Mouse (Mus musculus) layer of hippocampus, postnatal 10 days (tissue): ENCODE results near the gene Fitm1. TPM values are rescaled to one million over a fixed set of nuclear protein-coding genes. Genes with fewer than 3 reads are reported as not detected.

Experiments
- DNase-seq, 2 experiments: peaks; one replicate each; pipeline ENCODE4 v3.0.0; 2021; ENCODE audit warnings: low spot score in 2 of 2
- long read RNA-seq: library from polyadenylated mRNA; stranded (forward); transcript quantifications from one replicate; pipeline ENCODE4 v2.0.0, GENCODE M21; 2023
- total RNA-seq, 2 experiments: library from RNA; stranded (reverse); gene quantifications; 2 replicates each; pipeline ENCODE4 v1.2.3; 2021

Gene Fitm1
- total RNA-seq: not detected
- long read RNA-seq: 0 reads

DNA sequence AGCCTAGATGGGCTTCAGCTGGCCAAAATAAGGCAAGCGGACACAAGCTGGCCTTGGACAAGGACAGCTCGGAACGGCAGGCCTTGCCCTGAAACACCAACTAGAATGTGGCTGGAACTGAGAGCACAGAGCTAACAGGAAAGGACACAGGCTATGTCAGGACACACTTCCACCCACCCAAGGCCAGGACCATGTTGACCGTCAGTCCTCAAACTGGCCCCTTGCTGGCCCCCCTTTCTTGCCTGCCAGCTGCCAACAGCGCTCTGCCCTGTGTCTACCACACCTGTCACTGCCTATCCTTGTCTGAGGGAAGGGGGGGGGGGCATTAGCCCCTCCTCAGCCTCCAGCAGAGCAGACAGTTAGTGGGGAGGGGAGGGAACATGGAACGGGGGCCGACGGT lies at the start of gene Fitm1:
Gene Fitm1, plus strand, starts transcription at position 316 of the 400 bp plus-strand sequence.
- no peak for DNase-seq

DNA sequence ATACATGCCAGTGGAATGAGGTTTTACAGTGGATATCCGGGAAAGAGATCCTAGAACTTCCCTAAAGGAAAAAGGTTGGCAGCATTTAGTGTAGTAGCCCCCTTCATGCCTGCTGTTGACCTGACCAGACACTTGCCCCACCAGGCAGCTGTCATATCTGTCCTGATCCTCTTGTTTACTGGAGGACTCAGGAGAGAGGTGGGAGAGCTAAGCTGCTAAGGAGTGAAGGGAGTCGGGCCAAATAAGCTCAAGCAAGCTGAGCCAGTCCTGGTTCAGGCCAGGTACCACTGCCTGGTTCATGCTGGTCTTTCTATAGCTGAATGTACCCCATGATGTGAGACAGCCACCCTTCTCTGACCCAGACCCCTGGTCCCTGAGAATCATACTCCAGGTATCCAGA lies 48.7 kb upstream of the Fitm1 start:
- no peak for DNase-seq

GRCm38 (mm10) chr14:55527940-55528339 lies 47.5 kb upstream of the Fitm1 start:
- DNase-seq: no peak

DNA sequence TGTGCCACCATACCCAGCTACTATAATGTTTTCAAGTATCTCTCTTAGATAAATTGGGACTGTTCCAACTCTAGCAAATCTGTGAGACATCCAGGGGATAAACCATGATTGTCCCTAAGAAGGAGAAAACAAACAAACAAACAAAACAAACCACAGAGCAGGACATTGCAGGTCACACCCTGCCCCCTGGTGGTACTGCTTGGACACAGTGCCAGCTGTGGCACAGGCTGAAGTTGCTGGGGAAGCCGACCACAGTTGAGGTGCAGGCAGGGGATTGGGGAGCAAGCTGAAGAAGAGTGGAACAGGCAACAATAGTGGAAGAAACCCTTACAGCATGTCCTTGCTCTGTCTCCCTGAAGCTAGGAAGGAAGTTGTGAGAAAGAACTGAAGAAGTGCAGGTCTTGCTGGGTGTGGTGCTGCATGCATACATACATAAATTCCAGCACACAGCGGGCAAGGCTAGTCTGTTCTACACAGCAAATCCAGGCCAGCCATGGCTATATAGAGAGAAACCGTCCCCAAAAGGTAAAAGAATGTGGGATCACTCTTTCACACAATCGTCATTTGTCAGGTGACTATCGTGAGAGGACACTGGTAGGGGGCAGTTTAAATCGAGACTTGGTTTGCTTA lies 39.2 kb upstream of the Fitm1 start:
- DNase-seq: peak in 1 of 2 experiments; percentile 59

- peak; percentile 59 to 71 for DNase-seq
These were observed 35.2 kb upstream of the Fitm1 start, which contains the start of gene Pck2 for GRCm38 (mm10) chr14:55540067-55540786. Gene Pck2 (plus strand): TSS chr14:55540266.

DNA sequence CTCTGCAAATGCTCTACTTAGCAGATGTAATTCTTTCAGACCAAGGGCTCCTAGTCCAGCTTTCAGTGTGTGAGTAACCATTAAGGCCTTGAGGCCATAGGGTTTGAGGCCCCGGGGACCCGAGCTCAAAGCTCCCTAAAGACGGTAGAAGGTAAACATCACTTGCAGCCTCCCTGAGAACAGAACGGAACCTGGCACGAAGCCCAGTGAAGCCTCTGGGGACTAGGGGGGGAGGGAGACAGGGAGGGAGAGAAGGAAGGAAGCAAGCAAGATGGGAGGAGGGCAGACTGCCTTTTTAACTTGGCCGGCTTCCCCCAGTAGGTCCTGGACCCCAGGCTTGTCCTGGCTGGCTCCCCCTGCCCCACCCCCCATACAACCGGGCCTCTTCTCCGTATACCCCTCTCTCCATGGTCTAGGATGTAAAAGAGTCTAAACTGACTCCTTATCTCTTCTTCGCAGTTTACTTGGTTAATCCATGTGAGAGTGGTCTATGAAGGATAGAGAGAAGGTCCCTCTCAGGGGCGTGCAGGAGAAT lies 34.6 kb upstream of the Fitm1 start:
- DNase-seq: peak; percentile 75 to 79

DNA sequence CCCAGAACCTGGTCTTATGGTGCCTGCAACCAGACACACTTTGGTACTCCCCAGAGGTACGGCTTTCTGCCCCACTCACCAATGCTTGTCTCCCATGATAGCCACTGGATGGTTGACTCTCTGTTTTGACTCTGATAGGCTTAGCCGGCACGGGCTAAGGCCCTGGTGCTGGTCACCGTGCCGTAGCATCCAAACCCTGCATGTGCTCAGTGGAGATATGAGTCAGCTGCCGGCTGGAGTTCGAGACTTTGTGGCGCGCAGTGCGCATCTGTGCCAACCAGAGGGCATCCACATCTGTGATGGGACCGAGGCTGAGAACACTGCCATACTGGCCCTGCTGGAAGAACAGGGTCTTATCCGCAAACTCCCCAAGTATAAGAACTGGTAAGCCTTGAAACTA lies 33.1 kb upstream of the Fitm1 start:
- DNase-seq: no peak

DNA sequence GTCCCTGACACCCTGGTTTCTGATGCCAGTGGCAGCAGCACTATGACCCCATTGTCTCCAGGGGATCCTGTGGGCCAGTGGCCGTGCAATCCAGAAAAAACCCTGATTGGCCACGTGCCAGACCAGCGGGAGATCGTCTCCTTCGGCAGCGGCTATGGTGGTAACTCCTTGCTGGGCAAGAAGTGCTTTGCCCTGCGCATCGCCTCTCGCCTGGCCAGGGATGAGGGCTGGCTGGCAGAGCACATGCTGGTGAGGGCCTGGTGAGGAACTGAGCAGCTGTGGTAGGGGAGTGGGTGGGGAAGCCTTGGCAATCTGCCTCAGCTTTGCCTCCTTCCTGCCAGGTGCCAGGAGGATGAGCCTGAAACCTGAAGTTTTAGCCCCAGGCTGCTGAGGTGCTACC lies 31.1 kb upstream of the Fitm1 start:
- no peak for DNase-seq

GRCm38 (mm10) chr14:55550191-55550590 lies 25.2 kb upstream of the Fitm1 start:
- no peak for DNase-seq

DNA sequence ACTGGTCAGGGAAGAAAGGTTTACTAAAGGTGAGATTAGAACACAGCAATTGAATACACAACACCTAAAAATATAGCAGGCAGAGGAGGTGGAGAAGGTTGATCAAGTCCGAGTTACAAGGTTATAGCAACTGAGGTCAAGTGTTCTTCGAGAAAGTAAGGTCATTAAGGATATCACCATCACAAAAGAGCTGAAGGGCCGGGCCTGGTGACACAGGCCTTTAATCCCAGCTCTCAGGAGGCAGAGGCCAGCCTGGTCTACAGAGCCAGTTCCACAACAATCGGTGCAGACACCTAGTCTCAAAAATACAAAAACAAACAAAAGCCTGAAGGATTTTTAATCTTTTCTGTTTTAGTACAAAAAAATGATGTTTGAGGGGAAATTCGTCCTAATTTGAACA lies 24.1 kb upstream of the Fitm1 start:
- DNase-seq: no peak

DNA sequence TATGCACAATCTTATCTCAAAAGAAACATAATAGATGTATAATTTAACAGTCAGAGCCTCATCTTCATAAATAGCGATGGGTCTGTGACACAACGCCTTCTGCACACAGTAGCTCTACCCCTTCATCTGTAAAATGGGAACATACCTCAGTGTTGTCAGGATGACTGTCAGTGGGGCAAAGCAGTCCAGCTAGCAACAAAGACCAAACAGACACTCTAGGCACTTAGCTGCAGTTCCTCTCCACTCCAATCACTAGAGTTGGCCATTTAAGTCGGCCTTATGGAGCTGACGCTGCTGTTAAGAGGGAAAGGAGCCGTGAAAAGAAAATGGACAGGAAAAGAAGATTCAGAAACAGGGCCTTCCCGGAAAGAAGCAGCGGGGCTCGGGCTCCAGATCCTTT lies 23.6 kb upstream of the Fitm1 start:
- DNase-seq: no peak

- no peak for DNase-seq
These were observed 20.8 kb upstream of the Fitm1 start for GRCm38 (mm10) chr14:55554635-55555034.

GRCm38 (mm10) chr14:55555788-55556187 lies 19.6 kb upstream of the Fitm1 start:
- no peak for DNase-seq

GRCm38 (mm10) chr14:55557003-55557402 lies 18.4 kb upstream of the Fitm1 start:
- DNase-seq: peak; percentile 83 to 84

- DNase-seq: no peak
These were observed 17.8 kb upstream of the Fitm1 start for GRCm38 (mm10) chr14:55557587-55557986.

DNA sequence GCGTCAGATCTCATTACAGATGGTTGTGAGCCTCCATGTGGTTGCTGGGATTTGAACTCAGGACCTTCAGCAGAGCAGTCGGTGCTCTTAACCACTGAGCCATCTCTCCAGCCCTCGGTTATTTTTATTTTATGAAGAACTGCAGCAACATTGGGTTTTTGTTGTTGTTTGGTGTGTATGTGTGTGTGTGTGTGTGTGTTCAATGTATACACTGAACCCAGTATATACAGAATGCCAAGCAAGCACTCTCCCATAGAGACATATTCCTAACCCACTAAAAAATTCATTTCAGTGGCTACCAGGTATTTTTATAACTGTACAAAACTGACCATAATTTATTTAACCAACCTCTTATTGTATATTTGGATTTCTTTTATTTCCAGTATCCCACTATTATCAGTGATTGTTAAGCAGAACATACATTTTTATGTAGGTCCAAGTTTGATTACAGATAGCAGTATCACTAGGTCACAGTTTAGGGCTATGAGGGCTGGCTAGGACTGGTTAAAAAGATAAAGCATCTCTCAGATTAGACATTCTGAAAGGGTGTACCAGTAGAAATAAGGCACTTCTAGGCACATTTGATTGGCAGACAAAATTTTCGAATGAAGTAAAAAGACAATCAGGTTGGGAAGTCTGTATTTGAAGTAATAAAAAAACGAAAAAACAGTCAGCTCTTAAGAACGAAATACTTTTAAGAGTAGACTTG lies 16.5 kb upstream of the Fitm1 start:
- no peak for DNase-seq

- DNase-seq: peak; percentile 89 to 91
These were observed 15.6 kb upstream of the Fitm1 start, which contains the start of gene Dcaf11 for GRCm38 (mm10) chr14:55559799-55560201. Gene Dcaf11 (plus strand): TSS chr14:55560006.

GRCm38 (mm10) chr14:55560202-55561073 lies 15.0 kb upstream of the Fitm1 start, which contains the start of gene A730061H03Rik:
Gene A730061H03Rik (minus strand): TSS chr14:55560406.
- DNase-seq: peak; percentile 98

- DNase-seq: no peak
These were observed 13.6 kb upstream of the Fitm1 start for GRCm38 (mm10) chr14:55561860-55562259.

GRCm38 (mm10) chr14:55563249-55563648 lies 12.2 kb upstream of the Fitm1 start:
- DNase-seq: no peak

- no peak for DNase-seq
These were observed 9.7 kb upstream of the Fitm1 start for GRCm38 (mm10) chr14:55565748-55566147.
